Mouse (Mus musculus): ENCODE measurements at regions not wholly inside any gene's neighbourhood (a gene's known extent, or its start where the extent isn't known, plus 50 kb on each side); places are given as distances from the start of the nearest gene placed in this dataset.

GRCm38 (mm10) chr4:131461312-131461711 is 376.8 kb downstream of the Ptpru start:
- dilution Hi-C loops (cut with MboI; ENCODE audit: extremely low pct_ligation_motif_present, extremely low pct_unique_long_range_greater_than_20kb, low sequenced_read_pairs): no loop called here
- no peak overlapping the region for H3K9ac ChIP-seq (ENCODE audit: insufficient read depth, low read depth)
- TF ChIP-seq BHLHE40 (IDR thresholded peaks at IDR 0.05; ENCODE audit: low read depth, low read length): no peak
- no peak for TF ChIP-seq TBP (conservative IDR thresholded peaks at IDR 0.05; ENCODE audit: low read depth, low read length)
- no peak for TF ChIP-seq E2F4 (IDR thresholded peaks at IDR 0.05; ENCODE audit: insufficient replicate concordance, low read depth, low read length)
- no peak for TF ChIP-seq KAT2A (IDR thresholded peaks at IDR 0.05; ENCODE audit: insufficient replicate concordance, low read length)
- H3K4me1 ChIP-seq (ENCODE audit: control insufficient read depth in 1 of 2, insufficient read depth in 2 of 2): no peaks in the 10 kb centered on the region
- in situ Hi-C loops (cut with MboI; ENCODE audit: low pct_ligation_motif_present, low pct_unique_long_range_greater_than_20kb, low sequenced_read_pairs): no loop called here
- H3K4me3 ChIP-seq (replicated peaks in 1 of 3; ENCODE audit: low read depth in 2 of 3, low read length in 2 of 3, poor library complexity in 1 of 3): no peak overlapping the region
- H3K4me2 ChIP-seq (ENCODE audit: insufficient read depth, low read depth, poor library complexity, severe bottlenecking): no peak overlapping the region
- H3K79me2 ChIP-seq (replicated peaks; ENCODE audit: control insufficient read depth, extremely low read depth, insufficient read depth, poor library complexity, severe bottlenecking): no peaks in the 10 kb centered on the region
- no peaks in the 10 kb centered on the region for H3K36me3 ChIP-seq (replicated peaks in 1 of 2; ENCODE audit: control insufficient read depth in 1 of 2, insufficient read depth in 1 of 2, low read length in 1 of 2)
- H3K27me3 ChIP-seq (replicated peaks): peaks cover 82% of the 10 kb centered on the region
- H3K9me3 ChIP-seq (replicated peaks; ENCODE audit: low read length): peaks cover 17% of the 10 kb centered on the region
- no peak overlapping the region for H3K27ac ChIP-seq (ENCODE audit: insufficient read depth, low read depth)
- no peak for DNase-seq (ENCODE audit: extremely low read depth)

- in situ Hi-C loops (cut with MboI; ENCODE audit: low pct_ligation_motif_present, low pct_unique_long_range_greater_than_20kb, low sequenced_read_pairs) (no loop called here), dilution Hi-C loops (cut with MboI; ENCODE audit: extremely low pct_ligation_motif_present, extremely low pct_unique_long_range_greater_than_20kb, low sequenced_read_pairs) (no loop called here)
- no peak for DNase-seq (ENCODE audit: extremely low read depth)
- Histone ChIP-seq H3K4me2 (ENCODE audit: insufficient read depth, low read depth, poor library complexity, severe bottlenecking) (no peak overlapping the region), H3K4me1 (ENCODE audit: control insufficient read depth in 1 of 2, insufficient read depth in 2 of 2) (no peaks in the 10 kb centered on the region), H3K9me3 (replicated peaks; ENCODE audit: low read length) (peaks cover 21% of the 10 kb centered on the region), H3K79me2 (replicated peaks; ENCODE audit: control insufficient read depth, extremely low read depth, insufficient read depth, poor library complexity, severe bottlenecking) (no peaks in the 10 kb centered on the region), H3K36me3 (replicated peaks in 1 of 2; ENCODE audit: control insufficient read depth in 1 of 2, insufficient read depth in 1 of 2, low read length in 1 of 2) (no peaks in the 10 kb centered on the region), H3K4me3 (replicated peaks in 1 of 3; ENCODE audit: low read depth in 2 of 3, low read length in 2 of 3, poor library complexity in 1 of 3) (no peak overlapping the region), H3K9ac (ENCODE audit: insufficient read depth, low read depth) (no peak overlapping the region), H3K27me3 (replicated peaks) (peaks cover 78% of the 10 kb centered on the region), H3K27ac (ENCODE audit: insufficient read depth, low read depth) (no peak overlapping the region)
- TF ChIP-seq JUND (conservative IDR thresholded peaks at IDR 0.05; ENCODE audit: low read depth, low read length) (no peak), USF1 (IDR thresholded peaks at IDR 0.05; ENCODE audit: low read depth, low read length) (no peak), SIN3A (IDR thresholded peaks at IDR 0.05; ENCODE audit: low read length) (no peak), SMC3 (IDR thresholded peaks at IDR 0.05; ENCODE audit: low read depth, low read length) (no peak), MXI1 (IDR thresholded peaks at IDR 0.05; ENCODE audit: low read depth, low read length) (no peak), ELF1 (IDR thresholded peaks at IDR 0.05; ENCODE audit: low read depth, low read length) (no peak), CTCF (conservative IDR thresholded peaks at IDR 0.05 in 1 of 2, IDR thresholded peaks at IDR 0.05 in 1 of 2; ENCODE audit: low read depth in 2 of 2, low read length in 2 of 2) (no peak), MEF2A (IDR thresholded peaks at IDR 0.05; ENCODE audit: borderline replicate concordance, low read depth, low read length) (no peak), MAFK (IDR thresholded peaks at IDR 0.05; ENCODE audit: insufficient replicate concordance, low read length) (no peak), TCF12 (IDR thresholded peaks at IDR 0.05; ENCODE audit: low read depth, low read length) (no peak), POLR2AphosphoS2 (IDR thresholded peaks at IDR 0.05; ENCODE audit: low read depth, low read length) (no peak), KAT2A (IDR thresholded peaks at IDR 0.05; ENCODE audit: insufficient replicate concordance, low read length) (no peak), IRF4 (IDR thresholded peaks at IDR 0.05; ENCODE audit: low read depth, low read length) (no peak), POLR2A (IDR thresholded peaks at IDR 0.05; ENCODE audit: low read depth, low read length) (no peak), RCOR1 (conservative IDR thresholded peaks at IDR 0.05; ENCODE audit: low read depth, low read length) (no peak), E2F4 (IDR thresholded peaks at IDR 0.05; ENCODE audit: insufficient replicate concordance, low read depth, low read length) (no peak), BHLHE40 (IDR thresholded peaks at IDR 0.05; ENCODE audit: low read depth, low read length) (no peak), TBP (conservative IDR thresholded peaks at IDR 0.05; ENCODE audit: low read depth, low read length) (no peak), EP300 (IDR thresholded peaks at IDR 0.05; ENCODE audit: low read length) (no peak), MAZ (IDR thresholded peaks at IDR 0.05; ENCODE audit: low read depth, low read length) (no peak)
Observed at GRCm38 (mm10) chr4:131461728-131462127, 376.4 kb downstream of the Ptpru start.

Data from CH12.LX (cell line).